Mouse (Mus musculus): Measurements from ENCODE around the gene Frs3.
A peak's percentile ranks its signal among the peaks of the same experiment; 100 is the strongest.

Frs3 gene

DNA sequence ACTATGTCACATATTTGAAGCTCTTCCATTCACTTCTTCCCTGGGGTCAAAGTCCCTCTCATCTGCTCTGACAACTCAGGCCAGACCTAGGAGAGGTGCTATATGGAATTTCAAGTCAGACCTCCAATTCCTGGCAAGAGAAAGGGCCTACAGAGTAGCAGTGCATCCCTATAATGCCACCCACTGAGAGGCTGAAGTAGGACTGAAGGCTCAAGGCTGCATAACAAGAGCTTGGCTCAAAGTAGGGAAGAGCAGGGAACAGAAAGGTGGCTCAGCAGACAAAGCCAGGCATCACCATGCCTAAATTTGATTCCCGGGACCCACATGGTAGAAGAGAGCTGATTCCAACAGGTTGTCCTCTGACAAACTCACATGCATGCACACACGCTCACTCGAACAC, 2.8 kb downstream of the Frs3 start:
- no peak for DNase-seq (ENCODE audit: low read depth)

DNA sequence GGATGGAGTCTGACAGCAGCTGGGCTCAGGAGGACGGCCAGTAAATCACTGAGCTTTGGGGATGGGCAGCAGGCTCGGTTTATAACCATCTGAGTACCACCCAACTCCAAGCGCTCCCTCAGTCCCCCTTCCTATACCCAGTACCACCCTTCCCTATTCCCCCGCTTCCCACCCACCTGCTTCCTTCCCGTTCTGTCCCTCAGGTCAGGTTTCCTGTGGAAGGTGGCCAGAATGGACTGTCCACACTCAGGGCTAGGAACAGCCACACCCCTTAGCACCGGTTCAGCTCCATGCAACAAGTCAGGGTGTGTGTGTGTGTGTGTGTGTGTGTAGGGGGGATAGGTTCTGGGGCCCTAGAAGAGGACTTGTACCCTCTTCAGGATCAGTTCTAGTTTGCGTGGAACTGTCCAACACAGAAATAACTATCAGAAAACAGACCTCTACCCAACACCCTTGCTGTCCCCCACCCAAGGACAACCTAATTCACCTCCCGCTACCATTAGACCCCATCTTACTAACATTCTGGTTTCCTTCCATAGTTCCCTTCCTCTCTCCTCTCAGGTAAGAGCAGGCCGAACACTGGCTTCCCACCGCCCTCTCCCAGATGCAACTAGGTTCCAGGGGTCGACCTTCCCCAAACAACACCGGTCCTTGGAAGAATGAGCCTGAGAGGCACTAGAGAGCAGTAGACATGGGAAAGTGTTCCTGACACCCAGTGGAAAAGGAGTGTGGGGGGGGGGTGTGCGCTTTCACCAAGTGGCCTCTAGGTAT, 5.0 kb downstream of the Frs3 start:
- no peak for DNase-seq (ENCODE audit: low read depth)

DNA sequence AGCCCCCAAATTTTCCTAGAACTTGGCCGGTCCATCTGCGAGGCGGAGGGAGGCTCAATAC, 5.4 kb downstream of the Frs3 start, which contains the start of gene Gm21981:
Gm21981 (minus strand) TSS at position 14 of the 61 bp plus-strand sequence.
- DNase-seq (ENCODE audit: low read depth) = no peak

DNA sequence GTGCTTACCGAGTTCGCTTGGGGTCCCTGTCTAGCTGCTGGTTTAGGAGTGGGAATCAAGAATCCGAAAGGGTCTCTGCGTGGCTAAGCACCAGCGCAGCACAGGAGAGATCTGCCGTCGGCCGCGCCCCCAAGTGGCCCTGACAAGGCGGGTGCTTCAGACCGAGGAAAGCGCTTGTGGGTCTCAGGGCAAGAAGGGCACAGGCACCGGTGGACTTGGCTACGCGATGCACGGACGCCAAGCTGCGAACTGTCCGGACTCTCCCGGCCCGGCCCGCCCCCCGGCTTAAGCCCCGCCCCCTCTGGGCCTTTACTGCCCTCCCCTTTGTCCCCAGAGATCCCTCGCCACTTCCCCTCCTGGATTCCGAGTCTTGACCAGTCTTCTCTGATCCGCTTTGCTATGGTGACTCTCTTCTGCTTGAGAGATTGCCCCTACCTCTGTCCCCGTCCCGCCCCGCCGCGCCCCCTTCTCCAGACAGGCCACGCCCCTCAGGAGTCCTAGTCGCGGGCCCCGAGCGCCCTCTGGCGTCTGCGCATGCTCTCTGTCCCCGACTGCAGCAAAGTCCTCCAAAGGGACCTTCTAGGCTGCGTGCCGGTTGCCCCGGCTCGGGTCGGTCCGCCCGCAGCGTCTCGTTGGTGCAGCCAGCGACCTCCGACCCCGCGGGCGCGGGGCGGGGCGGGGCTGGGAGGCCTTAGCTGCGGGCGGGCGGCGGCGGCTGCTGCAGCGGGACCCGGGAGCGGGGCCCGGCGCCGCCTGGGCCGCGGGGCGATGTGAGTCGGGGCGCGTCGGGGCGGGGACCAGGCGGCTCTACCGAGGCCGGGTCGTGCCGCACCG, 5.9 kb downstream of the Frs3 start, which contains the start of gene Prickle4:
Prickle4 (minus strand) TSS at position 234 of the 834 bp plus-strand sequence.
- DNase-seq (ENCODE audit: low read depth) = peak; percentile 92

DNA sequence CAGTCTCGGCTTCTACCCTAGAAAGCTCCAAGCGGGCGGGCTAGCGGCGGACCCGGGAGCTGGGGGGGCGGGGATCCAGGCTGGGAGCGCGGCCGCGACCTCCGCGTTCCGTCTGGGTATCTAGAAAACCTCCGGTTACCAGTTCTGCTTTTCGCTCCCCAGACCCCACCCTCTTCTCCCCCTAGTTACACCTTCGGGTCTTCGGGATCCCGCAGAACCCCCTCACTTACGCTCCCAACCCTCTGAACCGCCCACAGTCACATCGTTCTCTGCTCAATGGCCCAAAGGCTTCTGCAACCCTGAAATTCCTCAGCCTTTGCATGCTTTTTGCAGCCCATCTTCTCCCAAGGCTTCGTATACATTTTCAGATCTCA, 6.5 kb downstream of the Frs3 start:
- no peak for DNase-seq (ENCODE audit: low read depth)

DNA sequence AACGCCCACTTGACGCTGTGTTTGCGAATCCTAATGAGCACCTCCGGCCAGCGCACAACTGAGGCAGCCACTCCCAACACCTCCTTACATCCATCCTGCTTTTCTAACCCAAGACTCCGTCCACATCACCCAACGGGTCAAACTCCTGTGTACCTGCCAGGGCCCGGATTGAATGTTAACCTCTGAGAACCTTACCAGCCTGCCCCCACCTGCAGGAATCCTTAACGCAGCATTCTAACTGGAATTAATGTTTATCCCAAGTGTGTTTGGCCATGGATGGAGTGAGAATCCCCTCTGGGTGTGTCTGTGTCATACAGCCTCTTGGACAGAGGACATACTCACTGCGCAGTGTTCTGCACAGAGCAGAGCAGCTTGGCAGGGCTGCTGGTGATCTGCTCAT, 9.3 kb downstream of the Frs3 start:
- DNase-seq (ENCODE audit: low read depth) = no peak

DNA sequence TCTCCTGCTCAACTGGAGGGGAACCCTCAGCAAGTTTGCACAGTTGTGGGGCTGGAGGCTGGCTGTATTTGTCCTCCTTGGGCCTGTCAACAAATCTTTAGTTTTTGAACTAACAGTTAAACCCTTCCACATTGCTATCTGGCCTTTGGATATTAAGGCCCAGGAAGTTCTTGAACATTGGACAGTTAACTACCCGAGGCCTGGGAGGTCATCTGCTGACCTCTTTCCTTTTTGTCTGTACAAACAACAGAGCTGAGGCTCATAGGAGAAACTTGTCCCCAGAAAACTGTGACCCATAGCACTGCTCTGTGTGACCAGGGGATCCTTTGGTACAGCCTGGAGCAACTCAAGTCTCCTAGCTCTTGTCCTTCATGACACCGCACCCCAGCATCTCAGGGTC, 10.2 kb downstream of the Frs3 start:
- no peak for DNase-seq (ENCODE audit: low read depth)

DNA sequence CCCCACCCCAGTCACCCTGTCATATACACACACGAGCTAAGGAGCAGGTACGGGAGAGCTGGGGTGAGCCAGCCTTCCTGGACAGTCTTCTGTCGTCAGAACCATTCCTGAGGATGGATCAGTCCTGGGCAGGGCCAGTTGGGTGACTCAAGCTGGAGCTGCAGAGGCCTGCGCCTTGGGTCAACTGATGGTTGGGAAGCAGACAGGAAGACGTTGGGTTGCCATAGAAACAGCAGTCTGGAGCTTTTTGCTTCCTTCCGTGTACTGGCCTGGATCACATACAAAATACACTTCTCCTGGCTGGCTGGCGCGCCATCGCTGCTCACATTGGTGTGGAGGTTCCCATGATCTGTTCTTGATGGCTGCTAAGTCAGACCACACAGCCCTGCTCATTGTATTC, 13.0 kb downstream of the Frs3 start:
- no peak for DNase-seq (ENCODE audit: low read depth)

DNA sequence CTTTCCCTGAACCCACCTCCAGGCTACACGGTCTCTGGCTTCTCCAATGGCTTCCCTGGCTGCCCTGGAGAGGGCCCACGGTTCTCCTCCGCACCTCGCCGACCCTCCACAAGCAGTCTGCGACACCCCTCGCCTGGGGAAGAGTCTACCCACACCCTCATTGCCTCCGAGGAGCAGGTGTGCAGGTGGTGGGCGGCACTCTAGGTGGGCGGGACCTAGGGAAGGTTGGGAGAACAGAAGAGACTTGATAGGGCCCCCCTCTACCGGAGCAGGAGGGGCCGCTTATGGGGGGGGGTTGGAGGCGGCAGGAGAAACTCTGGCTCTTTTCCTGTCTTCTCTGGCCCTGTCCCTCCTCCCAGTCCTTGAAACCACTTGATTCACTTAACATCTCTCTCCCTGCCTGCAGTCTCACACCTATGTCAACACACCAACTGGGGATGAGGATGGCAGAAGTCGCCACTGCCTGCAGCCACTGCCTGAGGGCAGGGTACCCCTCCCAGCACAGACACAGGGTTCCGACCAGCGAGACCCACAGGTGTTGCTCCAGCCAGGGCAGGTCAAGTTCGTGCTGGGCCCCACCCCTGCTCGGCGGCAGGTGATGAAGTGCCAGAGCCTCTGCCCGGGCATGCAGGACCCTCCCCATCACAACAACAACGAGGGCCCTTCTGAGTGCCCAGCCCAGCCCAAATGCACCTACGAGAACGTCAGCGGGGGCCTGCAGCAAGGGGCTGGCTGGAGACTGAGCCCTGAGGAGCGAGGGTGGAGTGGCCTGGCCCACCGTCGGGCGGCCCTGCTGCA, 13.9 kb downstream of the Frs3 start:
- no peak for DNase-seq (ENCODE audit: low read depth)

DNA sequence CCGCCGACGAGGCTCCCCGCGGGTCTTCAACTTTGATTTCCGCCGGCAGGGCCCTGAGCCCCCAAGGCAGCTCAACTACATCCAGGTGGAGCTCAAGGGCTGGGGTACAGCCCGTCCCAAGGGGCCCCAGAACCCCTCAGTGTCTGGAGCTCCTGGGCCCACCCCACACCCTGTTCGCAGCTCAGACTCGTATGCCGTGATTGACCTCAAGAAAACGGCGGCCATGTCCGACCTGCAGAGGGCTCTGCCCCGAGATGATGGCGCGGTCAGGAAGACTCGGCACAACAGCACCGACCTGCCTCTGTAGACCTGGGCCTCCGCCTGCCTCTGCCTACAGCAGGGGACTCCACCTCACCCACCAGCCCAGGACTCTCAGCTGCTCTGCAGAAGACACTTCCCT, 14.7 kb downstream of the Frs3 start:
- DNase-seq (ENCODE audit: low read depth) = no peak

DNA sequence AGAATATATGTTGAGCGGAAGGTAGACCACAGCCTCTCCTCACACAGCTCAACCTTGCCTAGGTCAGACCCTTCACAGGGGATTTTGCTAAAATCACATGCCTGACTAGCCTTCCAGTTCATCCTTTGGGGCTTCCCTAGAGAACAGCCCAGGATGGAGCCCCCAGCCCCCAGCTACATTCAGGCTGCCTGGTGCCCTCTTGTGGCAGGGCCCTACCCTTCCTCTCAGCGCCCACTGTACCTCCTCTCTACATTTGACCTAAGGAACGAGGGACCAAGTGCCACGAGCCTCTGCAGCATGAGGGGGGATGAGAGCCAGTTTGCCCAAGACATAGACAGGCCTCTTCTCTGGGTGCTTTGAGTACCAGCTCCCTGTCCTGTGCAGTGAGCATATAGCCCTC, 15.9 kb downstream of the Frs3 start:
- no peak for DNase-seq (ENCODE audit: low read depth)

DNA sequence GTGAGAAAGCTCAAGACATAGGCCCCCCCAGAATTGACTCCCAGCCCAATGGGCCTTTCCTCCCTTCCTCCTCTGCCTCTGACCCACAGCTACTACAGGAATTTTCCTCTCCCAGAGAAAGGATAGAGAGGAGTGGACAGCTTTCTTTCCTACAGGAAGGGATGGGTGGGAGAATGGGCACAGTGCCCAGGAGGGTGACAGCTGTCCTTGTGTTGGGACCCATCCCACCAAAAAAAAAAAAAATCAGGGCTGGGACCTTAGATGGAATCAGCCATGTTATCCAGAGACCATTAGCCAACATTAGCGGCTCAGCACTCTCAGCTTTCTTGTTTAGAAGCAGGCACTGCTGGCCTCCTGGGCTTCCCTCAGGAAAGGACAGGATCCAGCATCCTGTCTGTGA, 17.4 kb downstream of the Frs3 start:
- DNase-seq (ENCODE audit: low read depth) = no peak

DNA sequence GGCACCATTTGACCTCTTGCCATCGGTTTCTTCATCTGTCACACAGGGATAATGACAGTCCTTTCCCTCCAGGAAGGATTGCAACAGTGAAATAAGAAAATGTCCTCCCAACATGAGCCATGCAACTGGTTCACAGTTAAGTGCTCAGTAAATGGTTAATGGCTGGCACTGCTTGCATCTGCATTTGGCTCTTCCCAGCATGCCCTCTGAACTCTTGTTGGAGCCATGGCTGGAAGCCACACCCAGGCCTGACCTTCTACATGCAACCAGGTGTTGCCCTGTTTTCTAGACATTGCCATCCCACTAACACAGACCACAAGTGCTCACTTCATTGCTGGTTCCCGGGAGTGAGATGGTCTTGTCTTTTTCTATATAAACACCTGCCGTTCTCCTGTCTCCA, 19.1 kb downstream of the Frs3 start:
- DNase-seq (ENCODE audit: low read depth) = no peak

DNA sequence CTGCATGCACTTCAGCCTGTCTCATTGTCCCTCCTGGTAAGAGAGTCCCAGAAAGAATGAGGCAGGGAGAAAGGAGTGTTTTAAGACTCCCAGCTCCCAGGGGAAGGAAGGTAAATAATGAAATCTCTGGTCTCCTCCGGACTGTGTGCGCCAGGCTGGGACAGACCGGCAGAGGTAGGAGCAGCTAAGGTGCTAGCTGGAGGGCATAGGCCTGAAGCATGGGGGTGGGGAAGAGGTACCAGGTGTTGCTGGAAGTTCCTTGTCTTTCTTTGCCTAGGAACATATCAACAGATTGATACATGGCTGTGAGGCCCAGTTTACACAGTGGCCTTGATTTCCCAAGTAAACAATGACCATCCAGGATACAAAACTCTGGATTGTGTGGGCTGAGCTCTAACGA, 20.1 kb downstream of the Frs3 start:
- no peak for DNase-seq (ENCODE audit: low read depth)

DNA sequence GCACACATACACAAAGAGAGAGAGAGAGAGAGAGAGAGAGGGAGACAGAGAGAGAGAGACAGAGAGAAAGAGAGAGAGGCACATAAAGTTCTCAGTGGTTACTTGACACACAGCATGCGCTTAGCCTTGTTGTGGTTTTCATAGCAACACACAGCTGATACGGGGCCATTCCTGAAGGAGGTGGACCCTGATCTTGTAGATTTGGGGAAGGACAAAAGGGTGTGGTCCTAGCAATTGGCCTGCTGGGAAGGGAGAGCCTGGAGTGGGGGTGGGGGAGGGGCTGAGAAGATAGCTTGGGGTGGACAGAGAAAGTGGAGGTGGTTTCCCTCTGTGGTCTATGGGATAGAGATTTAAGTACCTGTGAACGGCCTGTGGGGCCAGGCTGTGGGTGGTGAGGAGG, 21.2 kb downstream of the Frs3 start:
- DNase-seq (ENCODE audit: low read depth) = no peak

DNA sequence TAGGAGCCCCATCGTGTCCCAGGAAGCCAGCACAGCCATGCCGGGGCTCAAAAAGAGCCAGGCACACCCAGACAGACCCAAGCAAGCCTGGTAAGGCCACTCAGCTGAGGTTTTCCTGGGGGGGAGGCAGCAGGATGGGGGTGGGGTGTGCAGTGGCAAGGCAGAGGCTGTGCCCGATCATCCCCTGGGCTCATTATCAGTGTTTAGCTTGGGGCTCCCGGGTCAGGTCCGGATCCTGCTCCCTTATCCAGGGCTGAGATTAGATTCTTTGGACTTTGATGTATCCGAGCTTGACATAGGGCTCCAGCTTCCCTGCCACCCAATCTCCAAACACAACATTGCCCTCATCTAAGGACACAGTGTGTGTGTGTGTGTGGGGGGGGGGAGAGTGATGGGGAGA, 23.1 kb downstream of the Frs3 start:
- no peak for DNase-seq (ENCODE audit: low read depth)

DNA sequence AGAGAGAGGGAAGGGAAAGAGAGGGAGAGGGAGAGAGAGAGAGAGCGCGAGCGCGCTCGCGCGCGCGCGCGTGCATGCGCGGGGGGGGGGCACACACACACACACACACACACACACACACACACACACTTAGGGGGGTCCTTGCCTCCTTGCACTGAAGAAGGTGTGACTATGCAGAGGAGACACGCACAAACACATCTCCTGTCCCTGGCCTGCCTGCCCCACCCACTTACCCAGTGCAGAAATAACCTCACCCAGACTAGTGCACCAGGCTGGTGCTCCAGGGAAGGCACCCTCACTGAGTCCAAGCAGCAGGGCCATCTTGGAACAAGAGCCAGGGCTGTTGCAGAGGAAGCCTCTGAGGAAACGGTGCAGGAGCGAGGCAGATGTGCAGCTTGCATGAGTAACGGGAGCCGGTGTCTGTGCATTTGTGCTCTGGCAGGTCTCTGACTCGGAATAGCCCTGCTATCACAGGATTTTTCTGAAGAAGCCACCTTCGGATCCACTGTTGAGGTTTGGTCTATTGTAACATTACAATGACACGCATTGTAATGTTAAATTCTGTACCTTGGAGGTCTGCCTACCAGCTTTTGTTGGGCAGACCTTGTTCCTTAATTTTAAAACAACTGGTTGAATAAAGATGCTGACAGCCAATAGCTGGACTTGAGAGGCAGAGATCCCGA, 24.2 kb downstream of the Frs3 start:
- DNase-seq (ENCODE audit: low read depth) = no peak

DNA sequence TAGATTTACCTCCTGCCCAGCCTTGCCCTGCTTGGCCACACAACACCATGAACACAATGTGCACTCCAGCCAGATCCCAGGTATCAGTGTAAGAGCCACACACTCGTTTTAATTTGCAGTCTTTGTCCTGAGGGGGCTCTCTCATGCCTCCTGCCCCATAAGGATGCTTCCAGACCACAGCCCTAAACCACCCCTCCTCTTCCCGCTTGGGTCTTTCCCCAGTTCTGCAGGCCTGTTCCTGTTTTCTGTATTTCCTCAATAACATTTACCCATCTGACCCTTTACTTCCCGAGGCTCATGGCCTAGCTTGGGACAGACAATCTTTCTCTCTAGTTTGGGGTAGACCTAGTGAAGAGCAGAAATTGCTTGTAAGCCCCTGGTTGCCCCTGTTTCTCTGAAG, 26.2 kb downstream of the Frs3 start:
- DNase-seq (ENCODE audit: low read depth) = no peak

DNA sequence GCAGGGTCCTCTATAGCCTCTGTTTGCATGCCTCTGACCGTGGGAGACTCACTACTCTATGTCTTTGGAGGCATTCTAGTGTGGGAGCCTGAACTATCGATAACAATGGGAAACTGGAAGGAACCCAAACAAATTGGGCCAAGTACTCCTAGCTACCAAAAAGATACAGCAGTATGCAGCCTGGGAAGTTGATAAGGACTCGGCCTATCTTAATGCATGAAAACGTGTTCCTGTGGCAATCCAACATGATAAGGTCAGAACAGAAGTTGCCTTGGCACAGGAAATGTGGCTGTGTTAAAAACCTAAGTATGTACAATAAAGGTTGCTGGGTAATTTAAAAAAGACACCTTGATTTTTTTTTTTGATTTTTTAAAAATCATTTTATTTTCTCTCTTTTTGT, 32.4 kb downstream of the Frs3 start:
- no peak for DNase-seq (ENCODE audit: low read depth)

DNA sequence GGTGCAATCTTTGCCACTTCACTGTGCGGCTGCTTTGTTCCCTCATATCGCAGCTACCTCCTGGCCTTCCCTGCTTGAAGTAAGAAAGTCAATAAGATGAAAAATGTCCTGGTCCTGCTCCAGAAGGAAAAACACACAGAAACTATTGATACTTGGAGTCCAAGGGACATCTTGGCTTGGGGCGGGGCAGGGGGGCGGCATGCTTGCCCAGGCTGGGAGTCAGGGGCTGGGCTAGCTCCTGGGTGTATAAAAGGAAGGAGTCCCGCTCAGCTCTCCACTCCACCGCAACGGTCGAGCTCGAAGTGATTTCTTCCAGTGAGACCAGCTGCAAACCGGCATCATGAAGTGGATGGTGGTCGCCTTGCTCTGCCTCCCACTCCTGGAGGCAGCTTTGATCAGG, 37.7 kb downstream of the Frs3 start, which contains the start of gene Pgc:
Pgc (plus strand) TSS at position 277 of the 400 bp plus-strand sequence.
- DNase-seq (ENCODE audit: low read depth) = no peak

DNA sequence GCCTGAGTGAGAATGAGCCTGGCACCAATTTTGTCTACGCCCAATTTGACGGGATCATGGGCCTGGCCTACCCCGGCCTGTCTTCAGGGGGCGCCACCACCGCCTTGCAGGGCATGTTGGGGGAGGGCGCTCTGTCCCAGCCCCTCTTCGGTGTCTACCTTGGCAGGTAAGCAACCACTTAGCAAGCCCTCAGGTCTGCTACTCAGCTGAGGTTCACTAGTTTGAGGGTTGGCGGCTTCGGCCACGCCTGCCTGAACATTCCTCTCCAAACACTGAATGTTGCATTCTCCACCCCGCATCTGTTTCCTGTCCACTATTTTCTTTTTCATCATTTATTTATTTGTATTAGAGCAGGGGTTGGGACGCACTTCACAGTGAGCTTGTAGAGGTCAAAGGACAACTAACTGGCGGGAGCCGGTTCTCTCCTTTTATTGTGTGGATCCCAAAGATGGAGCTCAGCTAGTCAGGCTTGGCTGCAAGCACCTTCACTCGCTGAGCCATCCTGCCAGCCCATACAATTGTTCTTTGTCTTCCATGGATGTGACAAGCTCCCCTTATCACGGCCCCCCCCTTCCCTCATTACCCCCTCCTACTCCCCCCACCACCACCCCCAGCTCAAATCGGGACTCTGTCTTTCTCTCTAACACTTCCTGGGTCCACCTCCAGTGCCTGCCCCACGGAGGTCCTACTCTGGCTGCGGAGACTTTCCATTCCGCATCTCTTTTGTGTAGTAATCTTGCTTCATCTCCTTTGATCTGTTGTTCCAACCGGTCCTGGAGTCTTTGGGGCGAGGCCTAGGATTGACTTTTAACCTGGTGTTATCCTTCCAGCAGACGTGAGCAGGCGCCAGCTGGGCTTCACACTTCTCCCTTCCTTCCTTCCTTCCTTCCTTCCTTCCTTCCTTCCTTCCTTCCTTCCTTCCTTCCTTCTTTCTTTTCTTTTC, 42.1 kb downstream of the Frs3 start:
- no peak for DNase-seq (ENCODE audit: low read depth)

All from c-Kit-positive CD71-negative TER-119-negative erythroid progenitor cells, embryonic 14.5 days (primary cell).